Mouse (Mus musculus): ENCODE data around the gene Farp1. TPM values are rescaled to one million over a fixed set of nuclear protein-coding genes. Genes with fewer than 3 reads are reported as not detected.

Farp1 gene
- polyA plus RNA-seq, 1 experiment from 2014 or later: 36.1 TPM

- no peak overlapping the region for H3K27ac ChIP-seq
- WGBS: 80% methylated on average over 5 of the region's 5 CpGs
- H3K4me1 ChIP-seq: peaks cover 67% of the 10 kb centered on the region
- H3K36me3 ChIP-seq: 0 out of 2 replicates have a peak, but pooled peaks cover 2% of the 10 kb centered on the region
- H3K9me3 ChIP-seq: no peaks in the 10 kb centered on the region
- H3K27me3 ChIP-seq (ENCODE audit: insufficient read depth, poor library complexity, severe bottlenecking): no peaks in the 10 kb centered on the region
- DNase-seq (ENCODE audit: low spot score): no peak
- no peak overlapping the region for H3K4me3 ChIP-seq
These were observed 293.9 kb downstream of the Farp1 start for GRCm38 (mm10) chr14:121328878-121329277.

- DNase-seq (ENCODE audit: low spot score): no peak
- no peak overlapping the region for H3K4me3 ChIP-seq
- 75% methylated on average over 5 of the region's 5 CpGs for WGBS
- H3K27me3 ChIP-seq (ENCODE audit: insufficient read depth, poor library complexity, severe bottlenecking): no peaks in the 10 kb centered on the region
- H3K4me1 ChIP-seq: peaks cover 61% of the 10 kb centered on the region
- no peak overlapping the region for H3K27ac ChIP-seq
- no peaks in the 10 kb centered on the region for H3K9me3 ChIP-seq
- H3K36me3 ChIP-seq: peaks cover 4% of the 10 kb centered on the region; the same call in 1 of the 2 replicates
These were observed 294.5 kb downstream of the Farp1 start for GRCm38 (mm10) chr14:121329401-121330089.

GRCm38 (mm10) chr14:121330090-121330408 is 295.0 kb downstream of the Farp1 start:
- no peak for DNase-seq (ENCODE audit: low spot score)
- Histone ChIP-seq H3K4me1 (peaks cover 56% of the 10 kb centered on the region), H3K27me3 (ENCODE audit: insufficient read depth, poor library complexity, severe bottlenecking) (no peaks in the 10 kb centered on the region), H3K36me3 (peaks cover 9% of the 10 kb centered on the region), H3K27ac (no peak overlapping the region), H3K9me3 (no peaks in the 10 kb centered on the region), H3K4me3 (no peak overlapping the region)
- WGBS: 83% methylated on average over 3 of the region's 3 CpGs

Other genes starting within 250 kb of the Farp1 start
- 104 and 111 TPM in 2 replicates for gene Ipo5, start 124.0 kb upstream of the Farp1 start, polyA plus RNA-seq (2016; fragmentation: Nextera tagmentation; extraction: Ambion mirVana)